Mouse (Mus musculus) liver, embryonic 14.5 days (tissue): ENCODE measurements around the gene Ppp1r9b. TPM values are rescaled to one million over a fixed set of nuclear protein-coding genes. Genes with fewer than 3 reads are reported as not detected.

Experiments used
- ATAC-seq: fragments of 200-750 bp; cut with Nextera tagmentation; 2 replicates; pipeline ENCODE4 v1.8.0; 2017; ENCODE audit warnings: moderate number of reproducible peaks, mild to moderate bottlenecking, moderate library complexity; ENCODE audit not compliant: insufficient read depth
- DNase-seq, 3 experiments: peaks; one replicate each; pipeline ENCODE4 v3.0.0-alpha.2; 2012 to 2013; ENCODE audit warnings: low read depth in 3 of 3, low spot score in 3 of 3
- H3K27ac ChIP-seq: fragments of 300-500 bp; sonication (generic); 2 replicates; pipeline ENCODE4 v1.5.1; 2014; ENCODE audit warnings: moderate library complexity, mild to moderate bottlenecking, control low read depth, inconsistent platforms
- H3K27me3 ChIP-seq: fragments of 300-500 bp; sonication (generic); 2 replicates; pipeline ENCODE4 v1.6.1; 2014; ENCODE audit warnings: mild to moderate bottlenecking, low read length, moderate library complexity; ENCODE audit not compliant: control insufficient read depth, insufficient read depth
- H3K36me3 ChIP-seq: fragments of 300-500 bp; sonication (generic); replicated peaks from 2 replicates; pipeline ENCODE4 v1.6.1; 2014; ENCODE audit warnings: low read depth; ENCODE audit not compliant: control insufficient read depth, insufficient read depth
- H3K4me1 ChIP-seq, 2 experiments: fragments of 200-500 bp in 1 of 2; fragments of 300-500 bp in 1 of 2; sonication (generic) in 1 of 2; replicated peaks; 2 replicates each; pipeline ENCODE4 v1.6.1; 2012 to 2014; ENCODE audit warnings: antibody characterized with exemption in 1 of 2, inconsistent platforms in 1 of 2, low read length in 1 of 2; ENCODE audit not compliant: control insufficient read depth in 2 of 2, insufficient read depth in 2 of 2
- H3K4me2 ChIP-seq: fragments of 300-500 bp; sonication (generic); 2 replicates; pipeline ENCODE4 v1.6.1; 2014; ENCODE audit warnings: low read depth, mild to moderate bottlenecking, control low read depth, moderate library complexity
- H3K4me3 ChIP-seq, 2 experiments: fragments of 200-500 bp in 1 of 2; fragments of 300-500 bp in 1 of 2; sonication (generic) in 1 of 2; 2 replicates each; pipeline ENCODE4 v1.5.1; 2012 to 2014; ENCODE audit warnings: low read depth in 2 of 2, low read length in 2 of 2, mild to moderate bottlenecking in 2 of 2, control low read depth in 1 of 2, inconsistent platforms in 1 of 2, moderate library complexity in 1 of 2; ENCODE audit not compliant: insufficient read depth in 1 of 2
- H3K9ac ChIP-seq: fragments of 300-500 bp; sonication (generic); replicated peaks from 2 replicates; pipeline ENCODE4 v1.6.1; 2014; ENCODE audit warnings: mild to moderate bottlenecking, control low read depth, moderate library complexity
- H3K9me3 ChIP-seq: fragments of 300-500 bp; sonication (generic); 2 replicates; pipeline ENCODE4 v1.6.1; 2016; ENCODE audit warnings: low read length, mixed read lengths; ENCODE audit not compliant: control insufficient read depth
- CTCF ChIP-seq: IDR thresholded peaks from 2 replicates; pipeline ENCODE4 v1.5.1; 2016; ENCODE audit warnings: antibody characterized with exemption, low read depth, control low read depth
- EP300 ChIP-seq: IDR thresholded peaks from 2 replicates; pipeline ENCODE4 v1.6.1; 2016; ENCODE audit warnings: antibody characterized with exemption, low read depth
- WGBS: fragments of 180-500 bp; shearing (Covaris S2); extraction: QIAGEN DNeasy Blood & Tissue Kit; methylation state at CpG from one replicate; pipeline ENCODE4 v1.1.7; 2014; ENCODE audit not compliant: insufficient replicate concordance; 5-methylcytosine and 5-hydroxymethylcytosine counted together
- polyA plus RNA-seq, 2 experiments: library from polyadenylated mRNA; depleted of rRNA in 1 of 2; stranded (reverse) in 1 of 2; unstranded in 1 of 2; fragments of >200 nt; fragmentation: Nextera tagmentation in 1 of 2; extraction: Ambion mirVana in 1 of 2; gene quantifications; 2 replicates each; pipeline versions ENCODE4 v1.2.1 to v1.2.3; 2012 to 2014

The Ppp1r9b gene
- polyA plus RNA-seq, 2 experiments = 8.8 to 14.9 TPM

DNA sequence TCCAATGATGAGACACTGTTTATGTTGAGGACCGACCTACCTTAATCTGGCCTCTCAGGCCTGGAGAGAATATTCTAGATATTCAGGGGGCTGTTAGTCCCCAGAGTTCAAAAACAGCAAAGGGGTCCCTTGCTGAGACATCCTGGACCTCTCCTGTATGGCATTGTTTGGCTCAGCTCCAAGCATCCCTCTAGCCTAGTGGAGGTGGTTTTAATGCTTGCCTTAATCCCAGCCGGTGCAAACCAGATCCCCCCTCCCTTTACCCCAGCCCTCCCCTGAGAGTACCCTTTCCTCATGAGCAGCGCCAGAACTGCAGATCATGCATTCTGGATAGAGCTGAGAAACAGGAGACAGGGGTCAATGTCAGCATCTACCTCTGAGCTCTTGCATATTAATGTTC, 21.7 kb downstream of the Ppp1r9b start:
- peaks cover 3% of the 10 kb centered on the region; the same call in 1 of the 2 replicates for H3K27me3 ChIP-seq
- ATAC-seq = no peak
- peaks cover 39% of the 10 kb centered on the region for H3K36me3 ChIP-seq
- no peaks in the 10 kb centered on the region for H3K9me3 ChIP-seq
- peak overlapping the region; percentile 75 to 95 for H3K4me3 ChIP-seq
- peaks cover 44 to 60% of the 10 kb centered on the region in 2 experiments for H3K4me1 ChIP-seq
- H3K27ac ChIP-seq = peak overlapping the region; percentile 99
- peak overlapping the region; percentile 80 for H3K9ac ChIP-seq
- DNase-seq = no peak
- TF ChIP-seq CTCF (no peak), EP300 (no peak)
- 22% methylated on average over 3 of the region's 3 CpGs for WGBS
- peak overlapping the region; percentile 97 for H3K4me2 ChIP-seq

DNA sequence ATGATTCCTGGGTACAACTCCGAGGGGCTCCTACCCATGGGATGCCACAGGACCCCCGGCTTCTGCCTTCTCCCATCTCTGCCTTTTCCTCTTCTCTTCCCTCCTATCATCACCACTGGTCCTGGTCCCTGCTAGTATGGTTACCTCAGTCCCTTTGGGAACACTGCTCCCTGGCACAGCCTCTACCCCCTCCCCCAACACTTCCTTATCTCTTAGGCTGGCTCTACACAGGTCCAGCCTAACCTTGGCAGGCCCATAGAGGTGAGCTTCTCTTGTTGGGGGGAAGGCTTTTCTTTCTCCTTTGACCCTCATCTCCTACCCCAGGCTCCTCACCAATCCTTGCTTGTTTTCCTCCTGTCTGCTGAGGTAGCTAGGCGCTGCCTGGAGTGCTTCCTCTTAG, 24.6 kb downstream of the Ppp1r9b start:
- no peak for TF ChIP-seq CTCF
- no peak for TF ChIP-seq EP300
- ATAC-seq (no peak), DNase-seq (no peak)
- Histone ChIP-seq H3K9me3 (no peaks in the 10 kb centered on the region), H3K4me3 (no peak overlapping the region), H3K4me2 (peak overlapping the region; percentile 23; the same call in 1 of the 2 replicates), H3K36me3 (peaks cover 61% of the 10 kb centered on the region), H3K9ac (peak overlapping the region; percentile 14; the same call in 1 of the 2 replicates), H3K27ac (no peak overlapping the region), H3K27me3 (peaks cover under 1% of the 10 kb centered on the region; the same call in 1 of the 2 replicates), H3K4me1 (peaks cover 29 to 46% of the 10 kb centered on the region in 2 experiments)
- 64% methylated on average over 3 of the region's 3 CpGs for WGBS

DNA sequence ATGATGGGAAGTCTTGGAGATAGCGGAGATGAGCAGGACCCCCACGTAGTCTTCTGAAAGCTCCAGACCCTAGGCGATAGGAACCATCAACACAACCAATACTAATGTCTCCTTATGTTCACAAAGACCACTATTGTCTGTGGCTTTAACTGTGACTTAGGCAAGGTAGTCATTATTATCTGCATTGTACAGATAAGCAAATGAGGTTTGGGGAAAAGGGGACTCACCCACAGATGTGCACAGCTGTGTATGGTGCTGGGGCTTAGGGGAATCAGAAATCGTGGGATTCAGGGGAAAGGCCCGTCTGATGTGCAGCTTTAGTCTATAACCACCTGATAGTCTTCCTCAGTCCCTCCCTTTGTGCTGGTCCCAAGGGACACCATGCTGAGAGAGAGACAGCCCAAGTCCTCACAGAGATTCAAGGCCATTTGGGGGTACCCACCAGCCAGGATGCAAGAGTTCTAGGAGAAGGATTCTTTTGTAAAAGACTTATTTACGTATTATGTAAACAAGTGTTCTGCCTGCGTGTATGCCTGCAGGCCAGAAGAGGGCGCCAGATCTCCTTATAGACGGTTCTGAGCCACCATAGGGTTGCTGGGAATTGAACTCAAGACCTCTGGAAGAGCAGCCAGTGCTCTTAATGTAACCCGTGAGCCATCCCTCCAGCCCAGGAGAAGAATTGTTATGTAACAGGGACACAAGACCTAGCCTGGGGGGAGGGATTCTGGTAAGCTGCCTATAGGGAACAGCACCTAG, 31.6 kb downstream of the Ppp1r9b start:
- H3K4me2 ChIP-seq = no peak overlapping the region
- no peaks in the 10 kb centered on the region for H3K9me3 ChIP-seq
- no peaks in the 10 kb centered on the region; a peak in 1 of 4 replicates for H3K4me1 ChIP-seq
- H3K9ac ChIP-seq = no peak overlapping the region
- no peak overlapping the region for H3K27ac ChIP-seq
- TF ChIP-seq CTCF = peak; percentile 79
- TF ChIP-seq EP300 = no peak
- H3K27me3 ChIP-seq = no peaks in the 10 kb centered on the region
- ATAC-seq (no peak), DNase-seq (no peak)
- 62% methylated on average over 10 of the region's 10 CpGs for WGBS
- H3K36me3 ChIP-seq = peaks cover 68% of the 10 kb centered on the region
- H3K4me3 ChIP-seq = no peak overlapping the region

DNA sequence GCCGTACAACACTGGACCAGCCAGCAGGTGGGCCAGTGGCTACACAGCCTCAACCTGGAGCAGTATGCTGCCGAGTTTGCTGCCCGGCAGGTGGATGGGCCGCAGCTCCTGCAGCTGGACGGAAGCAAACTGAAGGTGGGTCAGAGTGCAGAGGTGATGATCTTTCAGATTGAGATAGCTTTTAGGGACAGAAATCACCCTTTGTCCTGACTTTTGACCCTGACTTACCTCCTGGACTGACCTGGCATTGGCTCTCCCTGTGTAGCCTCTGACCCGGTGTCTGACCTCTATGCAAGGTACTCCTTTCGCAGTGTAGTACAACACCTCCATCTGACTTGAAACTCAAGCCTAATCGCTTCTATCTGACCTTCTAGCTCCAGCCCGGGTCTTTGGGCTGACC, 32.6 kb downstream of the Ppp1r9b start:
- no peak for DNase-seq
- WGBS = 87% methylated on average over 9 of the region's 9 CpGs
- peaks cover 65% of the 10 kb centered on the region for H3K36me3 ChIP-seq
- no peaks in the 10 kb centered on the region for H3K9me3 ChIP-seq
- H3K27me3 ChIP-seq = no peaks in the 10 kb centered on the region
- H3K9ac ChIP-seq = no peak overlapping the region
- H3K4me3 ChIP-seq = no peak overlapping the region
- no peak overlapping the region for H3K27ac ChIP-seq
- no peak for TF ChIP-seq CTCF
- TF ChIP-seq EP300 = no peak
- H3K4me2 ChIP-seq = no peak overlapping the region
- no peaks in the 10 kb centered on the region; a peak in 1 of 4 replicates for H3K4me1 ChIP-seq
- ATAC-seq = no peak

DNA sequence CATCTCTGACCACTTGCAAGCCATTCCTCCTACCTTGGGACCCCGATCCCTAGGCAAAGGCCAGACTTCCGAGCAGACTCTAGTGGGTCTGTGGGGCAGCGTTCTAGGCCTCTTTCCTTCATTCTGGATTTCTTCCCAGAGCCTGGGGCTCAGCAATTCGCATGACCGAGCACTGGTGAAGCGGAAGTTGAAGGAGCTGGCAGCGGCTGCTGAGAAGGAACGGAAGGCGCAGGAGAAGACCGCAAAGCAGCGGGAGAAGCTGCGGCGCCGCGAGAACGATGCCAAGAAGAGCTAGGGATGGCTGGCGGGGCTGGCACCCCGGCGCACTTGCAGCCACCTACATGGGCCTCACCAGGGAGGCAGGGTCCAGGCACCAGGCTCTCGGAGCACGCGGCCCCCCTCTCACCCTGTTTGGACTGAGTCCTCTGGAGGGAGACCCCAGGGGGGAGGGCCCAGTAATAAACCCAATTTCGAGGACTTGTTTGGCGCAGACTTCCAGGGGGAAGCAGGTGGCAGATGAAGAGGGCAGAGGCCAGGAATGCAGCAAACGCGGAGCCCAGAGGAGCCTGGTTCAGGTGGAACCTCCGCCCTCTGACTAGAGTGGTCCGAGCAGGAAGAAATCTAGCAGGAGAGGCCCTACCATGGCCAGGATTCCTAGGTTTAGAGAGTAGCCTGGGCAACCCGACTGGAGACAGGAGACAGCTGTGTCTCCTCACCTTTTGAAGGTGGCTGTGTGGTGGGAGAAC, 33.8 kb downstream of the Ppp1r9b start:
- WGBS = 80% methylated on average over 29 of the region's 29 CpGs
- H3K4me1 ChIP-seq = no peaks in the 10 kb centered on the region; a peak in 1 of 4 replicates
- ATAC-seq = no peak
- H3K4me3 ChIP-seq = no peak overlapping the region
- DNase-seq = no peak
- no peak overlapping the region for H3K4me2 ChIP-seq
- no peak overlapping the region for H3K9ac ChIP-seq
- H3K27me3 ChIP-seq = no peaks in the 10 kb centered on the region
- TF ChIP-seq EP300 (no peak), CTCF (no peak)
- no peaks in the 10 kb centered on the region for H3K9me3 ChIP-seq
- H3K27ac ChIP-seq = no peak overlapping the region
- H3K36me3 ChIP-seq = peaks cover 53% of the 10 kb centered on the region
